Mouse (Mus musculus): ENCODE measurements at regions not wholly inside any gene's neighbourhood (a gene's known extent, or its start where the extent isn't known, plus 50 kb on each side); places are given as distances from the start of the nearest gene placed in this dataset.

DNA sequence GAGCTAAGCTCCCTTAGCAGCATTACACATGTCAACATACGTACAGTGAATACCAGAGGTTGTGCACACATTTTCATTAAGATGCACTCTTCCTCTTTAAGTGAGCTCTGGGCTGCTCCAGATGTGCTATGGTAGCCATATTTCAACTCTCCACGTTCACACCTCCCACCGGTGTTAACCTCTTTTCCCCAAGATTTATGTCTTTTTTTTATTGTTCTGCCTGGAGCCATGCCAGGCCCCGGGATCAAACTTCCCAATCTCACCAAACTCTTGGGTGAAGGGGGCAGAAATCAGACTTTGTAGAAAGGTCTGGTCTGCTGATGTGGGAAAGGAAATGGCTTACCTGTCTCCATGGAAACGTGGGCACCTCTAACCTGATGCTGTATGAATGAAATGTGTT lies 754.0 kb upstream of the Sox9 start:
- Histone ChIP-seq H3K9ac (ENCODE audit: low read depth, low read length) (no peak overlapping the region), H3K27ac (ENCODE audit: low read length) (no peak overlapping the region), H3K36me3 (ENCODE audit: control insufficient read depth, insufficient read depth) (no peaks in the 10 kb centered on the region), H3K27me3 (ENCODE audit: control insufficient read depth, insufficient read depth, low read depth, low read length) (no peaks in the 10 kb centered on the region), H3K4me3 (ENCODE audit: low read depth, low read length) (no peak overlapping the region), H3K4me1 (ENCODE audit: control insufficient read depth, low read depth, low read length) (no peaks in the 10 kb centered on the region), H3K4me2 (ENCODE audit: low read depth, low read length) (no peak overlapping the region), H3K9me3 (replicated peaks; ENCODE audit: control insufficient read depth, low read length) (no peaks in the 10 kb centered on the region)
- ATAC-seq (ENCODE audit: low read depth) = no peak
- WGBS (ENCODE audit: insufficient replicate concordance) = 54% methylated on average over 5 of the region's 5 CpGs

DNA sequence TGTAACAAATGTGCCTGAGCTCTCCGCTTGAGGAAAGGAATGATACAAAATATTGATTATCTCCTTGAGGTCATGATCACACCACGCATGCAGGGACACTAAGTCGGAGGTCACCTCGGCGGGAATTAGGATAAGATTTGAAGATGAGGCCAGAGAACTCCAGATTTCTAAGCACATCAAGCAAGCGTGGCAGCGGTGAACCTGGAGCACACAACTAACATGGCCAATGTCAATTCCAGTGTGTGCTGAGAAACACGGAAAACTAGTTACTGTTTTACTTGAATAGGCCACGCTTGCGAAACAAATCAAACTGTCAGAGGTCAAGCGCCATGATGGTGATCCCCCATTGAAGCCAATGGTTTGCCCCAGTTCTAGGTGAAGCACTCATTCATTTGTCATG lies 743.3 kb upstream of the Sox9 start:
- Histone ChIP-seq H3K9ac (ENCODE audit: low read depth, low read length) (no peak overlapping the region), H3K4me1 (ENCODE audit: control insufficient read depth, low read depth, low read length) (no peaks in the 10 kb centered on the region), H3K36me3 (ENCODE audit: control insufficient read depth, insufficient read depth) (no peaks in the 10 kb centered on the region), H3K4me3 (ENCODE audit: low read depth, low read length) (no peak overlapping the region), H3K27me3 (ENCODE audit: control insufficient read depth, insufficient read depth, low read depth, low read length) (no peaks in the 10 kb centered on the region), H3K9me3 (replicated peaks; ENCODE audit: control insufficient read depth, low read length) (no peaks in the 10 kb centered on the region), H3K4me2 (ENCODE audit: low read depth, low read length) (no peak overlapping the region), H3K27ac (ENCODE audit: low read length) (no peak overlapping the region)
- ATAC-seq (ENCODE audit: low read depth) = no peak
- 77% methylated on average over 11 of the region's 11 CpGs for WGBS (ENCODE audit: insufficient replicate concordance)

DNA sequence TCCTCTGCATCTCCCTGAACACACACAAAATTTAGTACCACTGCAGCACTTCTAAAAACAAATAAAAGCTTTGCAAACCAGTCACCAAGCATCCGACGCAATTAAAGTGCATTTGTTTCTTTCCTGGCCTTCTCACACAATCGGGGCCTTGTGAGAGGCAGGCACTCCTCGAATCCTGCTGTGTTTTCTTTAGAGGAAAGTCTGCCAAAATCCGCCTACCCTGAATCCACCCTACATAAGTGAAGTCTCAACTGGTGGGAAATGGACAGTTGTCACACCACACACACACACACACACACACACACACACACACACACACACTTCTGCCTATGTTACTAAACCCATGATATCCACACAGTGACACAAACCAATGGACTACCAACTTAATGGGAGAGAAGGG lies 737.6 kb upstream of the Sox9 start:
- no peak for ATAC-seq (ENCODE audit: low read depth)
- Histone ChIP-seq H3K4me1 (ENCODE audit: control insufficient read depth, low read depth, low read length) (no peaks in the 10 kb centered on the region), H3K27me3 (ENCODE audit: control insufficient read depth, insufficient read depth, low read depth, low read length) (no peaks in the 10 kb centered on the region), H3K4me2 (ENCODE audit: low read depth, low read length) (no peak overlapping the region), H3K27ac (ENCODE audit: low read length) (no peak overlapping the region), H3K4me3 (ENCODE audit: low read depth, low read length) (no peak overlapping the region), H3K36me3 (ENCODE audit: control insufficient read depth, insufficient read depth) (no peaks in the 10 kb centered on the region), H3K9me3 (replicated peaks; ENCODE audit: control insufficient read depth, low read length) (no peaks in the 10 kb centered on the region), H3K9ac (ENCODE audit: low read depth, low read length) (no peak overlapping the region)
- 58% methylated on average over 5 of the region's 5 CpGs for WGBS (ENCODE audit: insufficient replicate concordance)

DNA sequence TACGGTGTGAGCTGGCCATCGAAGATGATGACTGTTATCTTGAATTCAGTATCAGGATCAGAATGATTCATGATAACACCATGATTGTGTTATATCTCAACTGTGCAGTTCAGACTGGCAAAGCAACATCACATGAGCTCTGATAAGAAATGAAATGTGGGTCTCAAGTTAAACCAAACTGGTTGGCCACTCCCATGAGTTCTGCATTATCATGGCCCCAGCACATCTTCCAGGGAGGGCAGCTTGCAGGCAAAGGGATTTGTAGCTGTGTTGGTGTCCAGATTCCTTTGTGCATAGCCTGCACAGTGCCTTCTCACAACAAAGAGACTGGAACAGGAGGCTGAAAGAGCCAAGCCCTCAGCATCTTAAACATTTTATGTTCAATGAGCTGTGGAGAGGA lies 736.7 kb upstream of the Sox9 start:
- 0 out of 2 replicates have a peak, but pooled peaks have one; percentile 16 for ATAC-seq (ENCODE audit: low read depth)
- 52% methylated on average over 2 of the region's 2 CpGs for WGBS (ENCODE audit: insufficient replicate concordance)

DNA sequence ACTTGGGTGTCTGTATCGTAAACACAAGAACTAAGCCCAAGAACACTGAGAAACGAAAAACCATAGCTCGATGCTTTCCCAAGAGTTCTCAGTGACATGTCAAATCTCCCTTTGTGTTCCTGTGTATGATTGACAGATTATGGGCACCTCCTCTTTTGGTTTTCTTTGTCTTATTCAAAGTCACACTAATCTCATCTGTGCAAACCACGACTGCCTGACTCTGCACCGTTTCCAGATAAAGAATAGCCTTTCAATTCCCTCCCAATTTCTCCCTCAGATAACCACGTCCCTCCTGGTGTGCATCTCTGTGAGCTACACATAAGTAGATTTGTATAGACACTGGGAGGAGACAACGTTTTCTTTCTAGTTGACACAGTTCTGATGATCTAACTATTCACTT lies 731.7 kb upstream of the Sox9 start:
- ATAC-seq (ENCODE audit: low read depth) = peak; percentile 83
- Histone ChIP-seq H3K27ac (ENCODE audit: low read length) (no peak overlapping the region), H3K4me1 (ENCODE audit: control insufficient read depth, low read depth, low read length) (no peaks in the 10 kb centered on the region), H3K4me2 (ENCODE audit: low read depth, low read length) (no peak overlapping the region), H3K9ac (ENCODE audit: low read depth, low read length) (no peak overlapping the region), H3K27me3 (ENCODE audit: control insufficient read depth, insufficient read depth, low read depth, low read length) (no peaks in the 10 kb centered on the region), H3K4me3 (ENCODE audit: low read depth, low read length) (no peak overlapping the region), H3K36me3 (ENCODE audit: control insufficient read depth, insufficient read depth) (no peaks in the 10 kb centered on the region), H3K9me3 (replicated peaks; ENCODE audit: control insufficient read depth, low read length) (no peaks in the 10 kb centered on the region)
- WGBS (ENCODE audit: insufficient replicate concordance) = 17% methylated on average over 7 of the region's 7 CpGs

More for the DNA sequence above, 736.7 kb upstream of the Sox9 start:
- Histone ChIP-seq H3K36me3 (ENCODE audit: control insufficient read depth, insufficient read depth) (no peaks in the 10 kb centered on the region), H3K4me1 (ENCODE audit: control insufficient read depth, low read depth, low read length) (no peaks in the 10 kb centered on the region), H3K27ac (ENCODE audit: low read length) (no peak overlapping the region), H3K4me3 (ENCODE audit: low read depth, low read length) (no peak overlapping the region), H3K9ac (ENCODE audit: low read depth, low read length) (no peak overlapping the region), H3K27me3 (ENCODE audit: control insufficient read depth, insufficient read depth, low read depth, low read length) (no peaks in the 10 kb centered on the region), H3K9me3 (replicated peaks; ENCODE audit: control insufficient read depth, low read length) (no peaks in the 10 kb centered on the region), H3K4me2 (ENCODE audit: low read depth, low read length) (no peak overlapping the region)

DNA sequence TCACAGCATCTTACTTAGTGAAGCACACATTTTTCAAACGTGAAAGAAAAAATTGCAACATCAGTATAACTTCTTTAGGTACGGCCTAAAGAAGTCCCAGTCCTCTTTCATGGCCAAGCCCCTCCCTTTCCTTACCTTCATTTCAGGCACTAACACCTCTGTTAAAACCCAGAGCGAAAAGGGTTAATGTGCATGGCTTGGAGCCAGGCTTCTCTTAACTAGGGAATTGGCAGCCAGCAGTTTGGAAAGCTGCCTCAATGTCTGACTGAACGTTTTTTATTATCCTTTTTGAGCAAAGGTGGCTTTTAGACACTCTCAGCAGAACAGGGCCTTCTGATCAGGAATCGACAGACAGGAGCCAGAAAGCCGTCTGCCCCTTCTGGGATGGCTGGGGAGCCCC lies 726.4 kb upstream of the Sox9 start:
- H3K4me3 ChIP-seq (ENCODE audit: low read depth, low read length) = no peak overlapping the region
- no peaks in the 10 kb centered on the region for H3K9me3 ChIP-seq (replicated peaks; ENCODE audit: control insufficient read depth, low read length)
- H3K9ac ChIP-seq (ENCODE audit: low read depth, low read length) = no peak overlapping the region
- H3K27me3 ChIP-seq (ENCODE audit: control insufficient read depth, insufficient read depth, low read depth, low read length) = no peaks in the 10 kb centered on the region
- 46% methylated on average over 6 of the region's 6 CpGs for WGBS (ENCODE audit: insufficient replicate concordance)
- H3K27ac ChIP-seq (ENCODE audit: low read length) = no peak overlapping the region
- H3K4me1 ChIP-seq (ENCODE audit: control insufficient read depth, low read depth, low read length) = no peaks in the 10 kb centered on the region
- no peak for ATAC-seq (ENCODE audit: low read depth)
- H3K4me2 ChIP-seq (ENCODE audit: low read depth, low read length) = no peak overlapping the region
- H3K36me3 ChIP-seq (ENCODE audit: control insufficient read depth, insufficient read depth) = no peaks in the 10 kb centered on the region

DNA sequence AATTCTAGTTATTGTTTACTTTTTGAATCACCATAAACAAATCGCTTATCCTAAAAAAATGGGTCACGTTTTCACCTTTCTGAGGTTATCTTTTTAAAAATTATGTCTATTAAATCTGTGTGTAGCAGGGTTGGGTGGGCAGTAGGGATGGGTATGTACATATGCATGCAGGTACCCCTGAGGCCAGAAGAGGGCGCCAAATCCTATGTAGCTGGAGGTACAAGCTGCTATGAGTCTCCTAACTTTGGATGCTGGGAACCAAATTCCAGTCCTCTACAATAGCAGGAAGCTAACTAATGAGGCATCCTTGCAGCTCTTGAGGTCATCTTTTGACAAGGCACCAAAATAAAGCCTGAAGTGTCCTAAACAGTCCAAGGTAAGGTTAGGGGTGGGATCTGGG lies 714.8 kb upstream of the Sox9 start:
- no peaks in the 10 kb centered on the region for H3K9me3 ChIP-seq (replicated peaks; ENCODE audit: control insufficient read depth, low read length)
- no peak overlapping the region for H3K9ac ChIP-seq (ENCODE audit: low read depth, low read length)
- WGBS (ENCODE audit: insufficient replicate concordance) = 49% methylated on average over 3 of the region's 3 CpGs
- H3K4me1 ChIP-seq (ENCODE audit: control insufficient read depth, low read depth, low read length) = no peaks in the 10 kb centered on the region
- no peak for ATAC-seq (ENCODE audit: low read depth)
- H3K4me2 ChIP-seq (ENCODE audit: low read depth, low read length) = no peak overlapping the region
- no peak overlapping the region for H3K27ac ChIP-seq (ENCODE audit: low read length)
- H3K27me3 ChIP-seq (ENCODE audit: control insufficient read depth, insufficient read depth, low read depth, low read length) = no peaks in the 10 kb centered on the region
- H3K4me3 ChIP-seq (ENCODE audit: low read depth, low read length) = no peak overlapping the region
- H3K36me3 ChIP-seq (ENCODE audit: control insufficient read depth, insufficient read depth) = no peaks in the 10 kb centered on the region

DNA sequence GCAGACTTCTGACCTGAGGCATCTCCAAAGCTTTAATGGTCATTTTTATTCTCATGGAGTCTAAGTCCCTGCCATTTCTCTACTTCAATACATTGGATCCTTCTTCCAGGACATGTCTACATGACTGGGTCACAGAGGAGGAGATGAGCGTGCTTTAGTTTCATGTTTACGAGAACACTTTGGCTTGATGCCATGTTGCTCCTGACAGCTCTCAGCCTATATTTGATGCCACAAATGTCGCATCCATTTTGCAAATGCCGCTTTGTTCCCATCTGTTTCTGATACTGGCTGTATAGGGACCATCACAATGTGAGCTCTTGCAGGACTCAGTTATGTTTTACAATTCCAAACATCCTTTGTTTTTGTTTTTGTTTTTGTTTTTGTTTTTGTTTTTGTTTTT lies 713.2 kb upstream of the Sox9 start:
- Histone ChIP-seq H3K4me1 (ENCODE audit: control insufficient read depth, low read depth, low read length) (no peaks in the 10 kb centered on the region), H3K27ac (ENCODE audit: low read length) (no peak overlapping the region), H3K4me3 (ENCODE audit: low read depth, low read length) (no peak overlapping the region), H3K4me2 (ENCODE audit: low read depth, low read length) (no peak overlapping the region), H3K27me3 (ENCODE audit: control insufficient read depth, insufficient read depth, low read depth, low read length) (no peaks in the 10 kb centered on the region), H3K9ac (ENCODE audit: low read depth, low read length) (no peak overlapping the region), H3K36me3 (ENCODE audit: control insufficient read depth, insufficient read depth) (no peaks in the 10 kb centered on the region), H3K9me3 (replicated peaks; ENCODE audit: control insufficient read depth, low read length) (no peaks in the 10 kb centered on the region)
- 71% methylated on average over 4 of the region's 4 CpGs for WGBS (ENCODE audit: insufficient replicate concordance)
- ATAC-seq (ENCODE audit: low read depth) = no peak

DNA sequence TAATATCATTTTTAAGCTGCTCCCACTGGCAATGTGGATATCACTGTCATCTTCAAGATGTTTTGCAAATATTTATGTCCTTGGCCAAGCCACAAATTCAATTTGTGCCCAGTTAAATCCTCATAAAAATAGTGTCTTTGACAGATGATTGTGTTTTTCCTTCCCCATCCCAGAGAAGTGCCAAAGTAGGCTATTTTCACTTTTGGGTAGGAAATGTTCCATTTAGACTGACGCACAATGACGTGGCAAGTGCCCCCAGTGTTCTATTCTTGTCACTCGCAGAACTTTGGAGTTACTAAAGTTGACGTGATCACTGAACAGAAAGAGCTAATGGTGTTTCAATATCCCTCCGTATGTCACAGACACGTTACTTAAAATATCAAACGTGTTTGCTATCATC lies 710.5 kb upstream of the Sox9 start:
- no peak overlapping the region for H3K27ac ChIP-seq (ENCODE audit: low read length)
- no peak overlapping the region for H3K9ac ChIP-seq (ENCODE audit: low read depth, low read length)
- no peaks in the 10 kb centered on the region for H3K4me1 ChIP-seq (ENCODE audit: control insufficient read depth, low read depth, low read length)
- ATAC-seq (ENCODE audit: low read depth) = no peak
- no peaks in the 10 kb centered on the region for H3K36me3 ChIP-seq (ENCODE audit: control insufficient read depth, insufficient read depth)
- 59% methylated on average over 7 of the region's 7 CpGs for WGBS (ENCODE audit: insufficient replicate concordance)
- no peak overlapping the region for H3K4me2 ChIP-seq (ENCODE audit: low read depth, low read length)
- no peaks in the 10 kb centered on the region for H3K9me3 ChIP-seq (replicated peaks; ENCODE audit: control insufficient read depth, low read length)
- H3K4me3 ChIP-seq (ENCODE audit: low read depth, low read length) = no peak overlapping the region
- no peaks in the 10 kb centered on the region for H3K27me3 ChIP-seq (ENCODE audit: control insufficient read depth, insufficient read depth, low read depth, low read length)

DNA sequence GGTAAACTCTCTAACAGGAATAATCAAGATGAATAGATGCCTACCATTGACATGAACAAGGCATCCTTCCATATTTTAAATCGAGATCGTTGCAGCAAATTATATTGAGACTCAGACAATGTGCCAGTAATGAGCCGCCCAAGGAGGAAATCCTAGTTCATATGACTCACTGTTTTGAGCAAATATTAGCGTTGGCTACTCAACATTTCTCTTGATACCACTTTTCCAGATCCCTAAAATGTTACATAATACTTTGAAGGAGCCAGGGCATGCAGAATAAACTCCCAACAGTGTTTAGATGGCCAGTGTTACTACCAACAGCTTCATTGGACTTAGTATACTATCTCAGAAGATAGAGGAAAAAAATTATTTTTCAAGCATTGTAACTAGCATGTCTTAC lies 700.6 kb upstream of the Sox9 start:
- no peaks in the 10 kb centered on the region for H3K27me3 ChIP-seq (ENCODE audit: control insufficient read depth, insufficient read depth, low read depth, low read length)
- H3K9ac ChIP-seq (ENCODE audit: low read depth, low read length) = no peak overlapping the region
- no peak overlapping the region for H3K4me2 ChIP-seq (ENCODE audit: low read depth, low read length)
- ATAC-seq (ENCODE audit: low read depth) = no peak
- no peaks in the 10 kb centered on the region for H3K36me3 ChIP-seq (ENCODE audit: control insufficient read depth, insufficient read depth)
- H3K27ac ChIP-seq (ENCODE audit: low read length) = no peak overlapping the region
- H3K9me3 ChIP-seq (replicated peaks; ENCODE audit: control insufficient read depth, low read length) = no peaks in the 10 kb centered on the region
- no peak overlapping the region for H3K4me3 ChIP-seq (ENCODE audit: low read depth, low read length)
- no peaks in the 10 kb centered on the region for H3K4me1 ChIP-seq (ENCODE audit: control insufficient read depth, low read depth, low read length)
- 56% methylated on average over 4 of the region's 4 CpGs for WGBS (ENCODE audit: insufficient replicate concordance)
